Mouse (Mus musculus) granulocyte monocyte progenitor cell, adult 5-6 weeks (primary cell): Measurements from ENCODE around the gene Guca2b. TPM values are rescaled to one million over a fixed set of nuclear protein-coding genes. Genes with fewer than 3 reads are reported as not detected.
"Not testable (repeated sequence)": the region's sequence is repeated elsewhere in the genome, so short reads cannot be mapped to it uniquely, and the experiment has no call there.

Source experiments
- ATAC-seq: replicated peaks from 2 replicates; pipeline ENCODE4 v1.8.0; 2016; ENCODE audit warnings: mild to moderate bottlenecking, moderate TSS enrichment, inconsistent platforms; ENCODE audit not compliant: poor library complexity, severe bottlenecking
- total RNA-seq, 2 experiments: library from RNA; stranded (forward) in 1 of 2; stranded (reverse) in 1 of 2; fragments of 200-712, 200-1000 nt in 1 of 2; fragments of >200 nt in 1 of 2; fragmentation: Nextera tagmentation in 1 of 2; gene quantifications; 2 replicates each; pipeline ENCODE4 v1.2.3; 2014 to 2017

Guca2b gene
- total RNA-seq, 2 experiments from 2014 or later: not detected

GRCm38 (mm10) chr4:119660007-119660406, 1.3 kb upstream of the Guca2b start:
- ATAC-seq: no peak

- ATAC-seq: no peak
Measured at GRCm38 (mm10) chr4:119658246-119658645, 508 bp downstream of the Guca2b start.

DNA sequence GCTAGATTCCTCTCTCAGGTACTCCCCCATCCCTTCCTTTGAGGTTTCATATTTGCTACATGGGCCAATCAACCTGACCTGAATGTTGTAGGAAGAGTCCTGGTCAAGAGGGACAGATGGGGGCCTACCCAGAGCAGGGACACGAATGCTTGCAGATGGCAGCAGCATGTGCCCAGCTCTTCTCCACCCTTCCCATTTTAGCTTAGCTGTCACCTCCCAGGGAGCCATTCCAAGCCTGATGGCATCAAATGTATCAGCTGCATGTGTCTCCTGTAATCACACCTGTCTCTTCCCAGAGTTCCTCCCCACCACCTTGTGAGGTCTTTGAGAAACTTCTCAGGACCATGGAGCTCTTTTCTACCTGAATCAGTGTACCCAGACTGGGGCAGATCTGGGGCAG, 1.7 kb downstream of the Guca2b start:
- ATAC-seq: no peak

DNA sequence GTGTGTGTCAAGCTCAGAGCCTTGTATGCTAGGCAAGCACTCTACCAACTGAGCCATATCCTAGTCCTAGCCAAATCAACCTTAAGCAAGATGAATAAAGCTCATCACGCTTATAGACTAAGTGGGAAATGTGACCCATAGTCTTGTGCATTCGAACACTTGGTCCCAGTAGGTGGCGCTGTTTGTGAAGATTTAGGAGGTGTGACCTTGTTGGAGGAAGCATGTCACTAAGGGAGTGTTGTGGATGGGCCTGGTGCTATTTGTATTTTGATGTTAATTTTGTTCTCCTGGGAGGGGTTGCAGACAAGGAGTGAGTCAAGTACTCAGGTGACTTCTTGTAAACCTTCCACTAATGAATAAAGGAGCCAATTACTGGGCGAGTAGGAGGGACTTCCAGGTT, 16.1 kb downstream of the Guca2b start:
- ATAC-seq: no peak

DNA sequence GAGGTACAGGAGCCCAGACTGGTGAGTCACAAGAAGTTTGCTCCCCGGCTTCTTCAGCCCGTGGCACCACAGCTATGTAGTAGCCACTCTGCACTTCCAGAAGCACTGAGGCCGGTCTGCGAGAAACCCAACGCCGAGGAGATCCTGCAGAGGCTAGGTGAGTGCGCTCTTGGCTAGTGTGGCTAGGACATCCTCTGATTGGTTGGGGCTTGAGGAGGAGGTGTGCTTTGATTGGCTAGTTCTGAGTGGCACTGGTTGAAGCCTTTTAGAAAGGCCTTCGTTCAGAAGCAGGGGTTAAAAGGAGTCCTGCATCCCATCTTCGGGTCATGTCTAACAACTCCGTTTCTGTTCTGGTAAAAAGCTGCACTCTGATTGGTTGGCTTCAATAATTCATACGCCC, 20.1 kb downstream of the Guca2b start:
- no peak for ATAC-seq

GRCm38 (mm10) chr4:119637946-119638345, 20.8 kb downstream of the Guca2b start:
- no peak for ATAC-seq

- no peak for ATAC-seq
Measured at GRCm38 (mm10) chr4:119637176-119637845, 21.4 kb downstream of the Guca2b start, which contains the start of gene Guca2a. Gene Guca2a (plus strand): TSS chr4:119637704.

- ATAC-seq: no peak
Measured at GRCm38 (mm10) chr4:119636731-119637130, 22.0 kb downstream of the Guca2b start.

DNA sequence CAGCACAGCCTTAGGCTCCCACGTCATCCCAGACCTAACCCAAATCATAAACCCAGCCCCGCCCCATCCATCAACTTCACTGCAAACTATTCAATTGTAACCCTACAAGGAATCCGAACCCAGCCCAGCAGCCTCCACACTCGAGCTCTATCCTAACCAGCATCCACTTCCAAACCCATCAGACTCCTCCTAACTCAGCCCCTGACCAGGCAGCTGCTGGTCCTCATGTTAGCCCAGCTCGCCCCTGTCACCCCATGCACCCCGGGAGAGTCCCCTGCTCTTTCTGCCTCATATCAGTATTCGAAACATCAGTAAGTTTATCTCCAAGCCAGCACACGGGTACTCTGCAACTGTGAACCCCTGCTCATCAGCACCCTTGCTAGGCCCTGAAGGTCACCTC, 23.1 kb downstream of the Guca2b start:
- no peak for ATAC-seq

- ATAC-seq: no peak
Measured at GRCm38 (mm10) chr4:119634908-119635660, 23.7 kb downstream of the Guca2b start.

GRCm38 (mm10) chr4:119633948-119634347, 24.8 kb downstream of the Guca2b start:
- ATAC-seq: no peak

DNA sequence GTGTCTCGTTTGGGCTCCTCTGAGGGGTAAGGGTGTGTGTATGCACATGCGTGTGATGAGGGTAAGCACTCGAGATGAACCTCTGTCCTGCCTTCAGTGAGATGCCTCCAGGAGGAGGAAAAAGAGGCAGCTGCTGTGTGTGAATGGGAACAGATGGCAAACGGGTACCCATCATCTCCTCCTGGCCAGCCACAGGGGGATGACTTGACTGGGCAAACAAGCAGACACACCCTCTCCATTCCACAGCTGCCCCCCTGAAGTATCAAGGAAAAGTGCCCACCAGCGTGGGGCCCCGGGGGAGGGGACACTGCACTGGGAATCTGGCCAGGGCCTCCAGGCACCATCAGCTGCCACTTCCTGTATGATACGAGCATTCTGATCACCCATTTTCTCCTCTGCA, 25.4 kb downstream of the Guca2b start:
- no peak for ATAC-seq

- ATAC-seq: no peak
Measured at GRCm38 (mm10) chr4:119632721-119633120, 26.0 kb downstream of the Guca2b start.

GRCm38 (mm10) chr4:119631115-119631919, 27.4 kb downstream of the Guca2b start:
- ATAC-seq: peak; percentile 55; the same call in 1 of the 2 replicates

- ATAC-seq: not testable (repeated sequence)
Measured at GRCm38 (mm10) chr4:119628363-119628762, 30.4 kb downstream of the Guca2b start.

GRCm38 (mm10) chr4:119627317-119627716, 31.4 kb downstream of the Guca2b start:
- no peak for ATAC-seq

GRCm38 (mm10) chr4:119626876-119627275, 31.9 kb downstream of the Guca2b start:
- ATAC-seq: no peak

GRCm38 (mm10) chr4:119626081-119626645, 32.6 kb downstream of the Guca2b start:
- ATAC-seq: no peak

- ATAC-seq: no peak
Measured at GRCm38 (mm10) chr4:119614724-119615123, 44.0 kb downstream of the Guca2b start.

- peak; percentile 71 for ATAC-seq
Measured at GRCm38 (mm10) chr4:119614078-119614477, 44.7 kb downstream of the Guca2b start.

GRCm38 (mm10) chr4:119609488-119609887, 49.3 kb downstream of the Guca2b start:
- ATAC-seq: peak; percentile 97
